Mouse (Mus musculus): ENCODE measurements around the gene Gm45021. TPM values are rescaled to one million over a fixed set of nuclear protein-coding genes. Genes with fewer than 3 reads are reported as not detected.

Gm45021 gene
- polyA plus RNA-seq, 1 experiment from 2014 or later = not detected

GRCm38 (mm10) chr6:48635105-48635504 is 45.7 kb downstream of the Gm45021 start:
- H3K4me2 ChIP-seq (ENCODE audit: low read depth, low read length) = no peak overlapping the region
- H3K27me3 ChIP-seq (ENCODE audit: control insufficient read depth, insufficient read depth, low read length) = no peaks in the 10 kb centered on the region
- no peak overlapping the region for H3K4me3 ChIP-seq (replicated peaks; ENCODE audit: low read length)
- no peaks in the 10 kb centered on the region for H3K36me3 ChIP-seq (ENCODE audit: control insufficient read depth, insufficient read depth, low read length)
- ATAC-seq (ENCODE audit: insufficient read depth, low FRiP score) = no peak
- no peaks in the 10 kb centered on the region for H3K9me3 ChIP-seq (replicated peaks; ENCODE audit: control insufficient read depth, low read length)
- 80% methylated on average over 2 of the region's 2 CpGs for WGBS
- H3K27ac ChIP-seq (ENCODE audit: low read length) = no peak overlapping the region
- H3K9ac ChIP-seq (ENCODE audit: low read length) = no peak overlapping the region
- no peaks in the 10 kb centered on the region for H3K4me1 ChIP-seq (ENCODE audit: control insufficient read depth, insufficient read depth, low read length)

DNA sequence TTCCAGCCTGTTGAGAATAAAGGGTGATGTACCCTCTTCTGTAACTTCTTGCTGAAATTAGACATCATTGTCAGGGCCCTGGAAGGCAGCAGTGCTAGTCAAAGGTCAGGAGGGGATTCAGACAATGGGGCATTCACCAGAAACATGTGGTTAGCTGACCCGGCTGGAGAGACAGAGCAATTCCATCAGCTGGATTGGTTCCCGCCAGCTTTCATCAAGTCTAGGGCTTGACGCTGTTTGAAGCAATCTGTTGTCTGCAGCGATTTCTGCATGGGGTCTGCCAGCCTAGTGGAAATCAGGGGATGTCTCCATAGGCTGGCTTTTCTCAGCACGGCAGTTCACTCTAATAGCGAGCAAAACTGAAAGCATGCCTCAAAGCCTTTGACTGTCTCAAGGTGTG is 47.1 kb downstream of the Gm45021 start:
- 70% methylated on average over 6 of the region's 6 CpGs for WGBS

GRCm38 (mm10) chr6:48637811-48638500 is 48.5 kb downstream of the Gm45021 start:
- Histone ChIP-seq H3K27ac (ENCODE audit: low read length) (no peak overlapping the region), H3K9me3 (replicated peaks; ENCODE audit: control insufficient read depth, low read length) (no peaks in the 10 kb centered on the region), H3K36me3 (ENCODE audit: control insufficient read depth, insufficient read depth, low read length) (no peaks in the 10 kb centered on the region), H3K9ac (ENCODE audit: low read length) (no peak overlapping the region), H3K4me1 (ENCODE audit: control insufficient read depth, insufficient read depth, low read length) (no peaks in the 10 kb centered on the region), H3K4me3 (replicated peaks; ENCODE audit: low read length) (no peak overlapping the region), H3K27me3 (ENCODE audit: control insufficient read depth, insufficient read depth, low read length) (no peaks in the 10 kb centered on the region), H3K4me2 (ENCODE audit: low read depth, low read length) (no peak overlapping the region)
- no peak for ATAC-seq (ENCODE audit: insufficient read depth, low FRiP score)
- WGBS = 64% methylated on average over 6 of the region's 6 CpGs

More for the DNA sequence above, 47.1 kb downstream of the Gm45021 start:
- H3K9me3 ChIP-seq (replicated peaks; ENCODE audit: control insufficient read depth, low read length) = no peaks in the 10 kb centered on the region
- H3K4me1 ChIP-seq (ENCODE audit: control insufficient read depth, insufficient read depth, low read length) = no peaks in the 10 kb centered on the region
- H3K4me3 ChIP-seq (replicated peaks; ENCODE audit: low read length) = no peak overlapping the region
- H3K4me2 ChIP-seq (ENCODE audit: low read depth, low read length) = no peak overlapping the region
- no peaks in the 10 kb centered on the region for H3K36me3 ChIP-seq (ENCODE audit: control insufficient read depth, insufficient read depth, low read length)
- no peak for ATAC-seq (ENCODE audit: insufficient read depth, low FRiP score)
- H3K27ac ChIP-seq (ENCODE audit: low read length) = no peak overlapping the region
- H3K9ac ChIP-seq (ENCODE audit: low read length) = no peak overlapping the region
- no peaks in the 10 kb centered on the region for H3K27me3 ChIP-seq (ENCODE audit: control insufficient read depth, insufficient read depth, low read length)

DNA sequence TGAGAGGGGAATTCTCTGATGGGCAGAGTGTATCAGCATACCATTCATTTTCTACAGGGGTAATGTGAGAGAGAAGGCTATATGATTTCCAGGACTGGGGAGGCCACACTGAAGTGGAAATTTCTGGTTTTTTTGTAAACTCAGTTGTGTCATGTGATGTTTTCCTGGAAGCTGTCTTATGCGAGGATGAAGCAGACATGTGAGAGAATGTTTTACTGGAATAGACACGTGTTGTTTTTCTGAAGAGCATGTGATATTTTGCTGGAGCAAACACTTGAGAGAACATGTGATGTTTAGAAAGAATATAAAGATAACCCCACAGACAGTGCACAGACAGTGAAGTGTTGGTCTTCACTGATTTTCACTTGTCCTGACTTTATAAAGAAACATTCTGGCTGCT is 49.1 kb downstream of the Gm45021 start:
- Histone ChIP-seq H3K27me3 (ENCODE audit: control insufficient read depth, insufficient read depth, low read length) (no peaks in the 10 kb centered on the region), H3K4me2 (ENCODE audit: low read depth, low read length) (no peak overlapping the region), H3K36me3 (ENCODE audit: control insufficient read depth, insufficient read depth, low read length) (no peaks in the 10 kb centered on the region), H3K4me3 (replicated peaks; ENCODE audit: low read length) (no peak overlapping the region), H3K9me3 (replicated peaks; ENCODE audit: control insufficient read depth, low read length) (no peaks in the 10 kb centered on the region), H3K9ac (ENCODE audit: low read length) (no peak overlapping the region), H3K27ac (ENCODE audit: low read length) (no peak overlapping the region), H3K4me1 (ENCODE audit: control insufficient read depth, insufficient read depth, low read length) (no peaks in the 10 kb centered on the region)
- 73% methylated on average over 2 of the region's 2 CpGs for WGBS
- ATAC-seq (ENCODE audit: insufficient read depth, low FRiP score) = no peak

DNA sequence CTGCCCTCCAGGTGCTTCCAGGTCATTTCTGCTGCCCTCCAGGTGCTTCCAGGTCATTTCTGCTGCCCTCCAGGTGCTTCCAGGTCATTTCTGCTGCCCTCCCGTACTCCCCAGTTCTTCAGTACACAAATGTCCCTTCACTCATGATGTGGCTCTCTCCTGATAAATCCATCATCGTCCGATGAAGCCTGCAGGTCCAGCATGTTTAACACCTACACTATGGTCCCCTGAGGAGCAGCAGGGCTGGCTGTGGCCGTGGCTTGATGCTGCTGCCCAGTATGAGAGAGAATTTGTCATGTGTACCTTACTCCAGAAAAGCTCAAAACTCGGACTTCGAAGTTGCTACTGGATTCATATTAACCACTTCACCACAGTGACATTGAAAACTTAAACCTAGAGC is 52.0 kb downstream of the Gm45021 start:
- H3K9ac ChIP-seq (ENCODE audit: low read length) = no peak overlapping the region
- no peaks in the 10 kb centered on the region for H3K4me1 ChIP-seq (ENCODE audit: control insufficient read depth, insufficient read depth, low read length)
- H3K27ac ChIP-seq (ENCODE audit: low read length) = no peak overlapping the region
- no peaks in the 10 kb centered on the region for H3K9me3 ChIP-seq (replicated peaks; ENCODE audit: control insufficient read depth, low read length)
- H3K4me3 ChIP-seq (replicated peaks; ENCODE audit: low read length) = no peak overlapping the region
- 69% methylated on average over 6 of the region's 6 CpGs for WGBS
- H3K36me3 ChIP-seq (ENCODE audit: control insufficient read depth, insufficient read depth, low read length) = no peaks in the 10 kb centered on the region
- ATAC-seq (ENCODE audit: insufficient read depth, low FRiP score) = no peak
- no peaks in the 10 kb centered on the region for H3K27me3 ChIP-seq (ENCODE audit: control insufficient read depth, insufficient read depth, low read length)
- H3K4me2 ChIP-seq (ENCODE audit: low read depth, low read length) = no peak overlapping the region

DNA sequence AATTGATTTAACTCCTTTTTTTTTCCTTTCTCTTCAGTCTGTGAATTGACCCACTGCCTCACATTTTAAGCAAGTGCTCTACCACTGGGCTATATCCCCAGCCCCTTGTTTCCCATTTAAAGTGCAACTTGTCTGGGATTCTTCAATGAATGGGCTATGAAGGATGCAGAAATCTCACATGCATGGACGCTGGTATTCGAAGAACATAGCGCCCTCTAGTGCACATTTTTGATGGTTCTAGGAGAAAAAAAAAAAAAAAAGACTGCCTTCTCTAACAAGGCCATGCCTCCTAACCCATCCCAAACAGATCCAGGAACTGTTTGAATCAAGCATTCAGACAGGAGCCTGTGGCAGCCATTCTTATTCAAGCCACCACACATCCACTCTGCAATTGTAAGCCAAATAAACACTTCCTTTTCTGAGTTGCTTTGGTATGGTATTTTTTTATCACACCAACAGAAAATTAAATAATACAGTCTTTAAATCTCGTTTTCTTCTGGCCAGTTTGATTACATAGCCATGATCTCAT is 53.4 kb downstream of the Gm45021 start:
- Histone ChIP-seq H3K36me3 (ENCODE audit: control insufficient read depth, insufficient read depth, low read length) (no peaks in the 10 kb centered on the region), H3K27ac (ENCODE audit: low read length) (no peak overlapping the region), H3K27me3 (ENCODE audit: control insufficient read depth, insufficient read depth, low read length) (no peaks in the 10 kb centered on the region), H3K4me2 (ENCODE audit: low read depth, low read length) (no peak overlapping the region), H3K4me1 (ENCODE audit: control insufficient read depth, insufficient read depth, low read length) (no peaks in the 10 kb centered on the region), H3K9ac (ENCODE audit: low read length) (no peak overlapping the region), H3K9me3 (replicated peaks; ENCODE audit: control insufficient read depth, low read length) (no peaks in the 10 kb centered on the region), H3K4me3 (replicated peaks; ENCODE audit: low read length) (no peak overlapping the region)
- 21% methylated on average over 4 of the region's 4 CpGs for WGBS
- no peak for ATAC-seq (ENCODE audit: insufficient read depth, low FRiP score)

- no peaks in the 10 kb centered on the region for H3K36me3 ChIP-seq (ENCODE audit: control insufficient read depth, insufficient read depth, low read length)
- H3K27ac ChIP-seq (ENCODE audit: low read length) = no peak overlapping the region
- H3K9ac ChIP-seq (ENCODE audit: low read length) = 0 out of 2 replicates have a peak overlapping the region, but pooled peaks have one; percentile 9
- no peak overlapping the region for H3K4me2 ChIP-seq (ENCODE audit: low read depth, low read length)
- 12% methylated on average over 12 of the region's 12 CpGs for WGBS
- ATAC-seq (ENCODE audit: insufficient read depth, low FRiP score) = no peak
- H3K27me3 ChIP-seq (ENCODE audit: control insufficient read depth, insufficient read depth, low read length) = no peaks in the 10 kb centered on the region
- no peaks in the 10 kb centered on the region for H3K4me1 ChIP-seq (ENCODE audit: control insufficient read depth, insufficient read depth, low read length)
- no peaks in the 10 kb centered on the region for H3K9me3 ChIP-seq (replicated peaks; ENCODE audit: control insufficient read depth, low read length)
- no peak overlapping the region for H3K4me3 ChIP-seq (replicated peaks; ENCODE audit: low read length)
These were observed 56.4 kb downstream of the Gm45021 start for GRCm38 (mm10) chr6:48645660-48646308.

DNA sequence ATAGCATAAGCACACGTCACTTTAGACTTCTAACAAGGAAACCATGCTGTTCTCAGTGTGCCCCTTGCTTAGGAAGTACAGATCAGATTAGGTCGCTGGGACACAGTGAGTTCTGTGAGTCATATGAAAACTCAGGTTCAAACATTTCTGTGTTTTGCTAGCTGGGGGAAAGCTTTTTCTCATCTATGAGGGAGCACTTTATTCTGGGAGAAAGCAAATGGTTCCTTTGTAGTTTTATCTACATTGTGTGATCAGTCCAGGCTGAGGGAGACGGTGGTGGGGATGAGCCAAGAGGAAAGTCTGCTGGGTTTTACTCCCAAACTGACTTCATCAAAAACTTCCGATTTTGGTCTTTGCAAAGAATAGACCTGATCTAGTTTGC is 56.9 kb downstream of the Gm45021 start:
- no peaks in the 10 kb centered on the region for H3K9me3 ChIP-seq (replicated peaks; ENCODE audit: control insufficient read depth, low read length)
- no peak overlapping the region for H3K4me2 ChIP-seq (ENCODE audit: low read depth, low read length)
- H3K9ac ChIP-seq (ENCODE audit: low read length) = no peak overlapping the region
- H3K36me3 ChIP-seq (ENCODE audit: control insufficient read depth, insufficient read depth, low read length) = no peaks in the 10 kb centered on the region
- H3K4me1 ChIP-seq (ENCODE audit: control insufficient read depth, insufficient read depth, low read length) = no peaks in the 10 kb centered on the region
- no peak for ATAC-seq (ENCODE audit: insufficient read depth, low FRiP score)
- H3K27ac ChIP-seq (ENCODE audit: low read length) = no peak overlapping the region
- no peak overlapping the region for H3K4me3 ChIP-seq (replicated peaks; ENCODE audit: low read length)
- H3K27me3 ChIP-seq (ENCODE audit: control insufficient read depth, insufficient read depth, low read length) = no peaks in the 10 kb centered on the region
- 78% methylated on average over 4 of the region's 4 CpGs for WGBS

DNA sequence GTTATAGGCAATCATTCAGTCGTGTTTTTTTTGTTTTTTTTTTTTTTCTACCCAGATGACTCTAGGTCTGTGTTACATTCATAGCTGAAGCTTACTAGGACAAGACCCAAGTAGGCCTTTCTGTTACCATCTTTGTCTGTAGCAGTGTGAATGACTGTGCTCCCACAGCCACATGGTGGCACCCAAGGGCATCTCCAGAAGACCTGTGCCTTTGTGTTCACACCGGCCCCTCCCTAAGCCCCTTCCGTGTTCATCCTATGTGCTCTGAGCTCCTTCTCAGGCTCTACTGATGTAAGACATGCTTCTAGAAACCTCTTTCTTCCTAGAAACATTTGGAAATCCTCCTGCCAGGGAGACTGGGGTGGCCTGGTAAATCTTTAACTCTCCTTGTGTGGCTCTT is 57.6 kb downstream of the Gm45021 start, which contains the start of gene Gimap8:
Gene Gimap8, plus strand, starts transcription at position 240 of the 400 bp plus-strand sequence.
- WGBS = 40% methylated on average over 3 of the region's 3 CpGs
- Histone ChIP-seq H3K4me2 (ENCODE audit: low read depth, low read length) (0 out of 2 replicates have a peak within 1 kb of the TSS, but pooled peaks have one; percentile 3), H3K9me3 (replicated peaks; ENCODE audit: control insufficient read depth, low read length) (no peaks in the 10 kb centered on the region), H3K27ac (ENCODE audit: low read length) (no peak within 1 kb of the TSS), H3K4me3 (replicated peaks; ENCODE audit: low read length) (no peak within 1 kb of the TSS), H3K4me1 (ENCODE audit: control insufficient read depth, insufficient read depth, low read length) (no peaks in the 10 kb centered on the region), H3K9ac (ENCODE audit: low read length) (no peak within 1 kb of the TSS), H3K36me3 (ENCODE audit: control insufficient read depth, insufficient read depth, low read length) (no peaks in the 10 kb centered on the region), H3K27me3 (ENCODE audit: control insufficient read depth, insufficient read depth, low read length) (no peaks in the 10 kb centered on the region)
- no peak; the same call in 1 of the 2 replicates for ATAC-seq (ENCODE audit: insufficient read depth, low FRiP score)

Data from stomach, embryonic 16.5 days (tissue).